Mouse (Mus musculus) right cerebral cortex, adult 18-20 months (tissue): ENCODE results near the gene March4.

ENCODE experiments used
- DNase-seq: peaks from one replicate; pipeline ENCODE4 v3.0.0; 2022; ENCODE audit warnings: mixed read lengths

The March4 gene

DNA sequence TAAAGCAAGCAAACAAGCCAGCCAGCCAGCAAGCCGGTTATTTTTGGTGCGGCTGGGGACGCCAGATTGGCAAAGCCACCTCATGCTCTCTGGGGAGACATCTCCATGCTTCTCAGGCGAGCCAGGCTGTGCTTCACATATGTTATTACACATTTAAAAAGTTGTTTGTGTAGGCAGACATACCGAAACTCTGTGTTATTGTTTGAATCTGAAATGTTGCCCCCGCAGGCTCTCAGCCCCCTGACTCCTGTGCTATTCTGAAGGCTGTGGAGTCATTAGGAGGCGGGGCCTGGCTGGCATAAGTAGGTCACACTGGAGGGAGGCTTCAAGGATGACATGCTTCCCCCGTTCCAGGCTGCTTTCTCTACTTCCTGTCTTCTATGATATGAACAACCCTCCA lies 97.6 kb downstream of the March4 start:
- DNase-seq = peak; percentile 61

DNA sequence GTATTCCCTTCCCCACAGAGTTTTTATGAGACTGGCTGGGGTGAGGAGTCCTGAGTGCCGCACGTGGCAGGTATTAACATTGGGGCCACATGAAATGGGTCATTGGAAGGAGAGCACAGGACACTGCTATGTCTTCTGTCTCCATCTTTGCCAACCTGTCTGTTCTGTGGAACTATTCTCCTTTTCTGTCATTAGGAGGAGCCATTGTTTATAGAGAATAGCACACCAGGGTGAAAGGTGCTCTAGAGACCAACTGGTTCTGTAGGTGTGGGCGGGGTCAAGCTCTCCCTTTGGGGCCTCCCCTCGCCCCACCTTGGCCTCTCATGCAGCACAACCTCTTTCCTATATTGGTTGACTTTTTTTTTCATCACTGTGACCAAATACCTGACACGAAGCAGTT lies 99.8 kb downstream of the March4 start:
- DNase-seq = no peak

DNA sequence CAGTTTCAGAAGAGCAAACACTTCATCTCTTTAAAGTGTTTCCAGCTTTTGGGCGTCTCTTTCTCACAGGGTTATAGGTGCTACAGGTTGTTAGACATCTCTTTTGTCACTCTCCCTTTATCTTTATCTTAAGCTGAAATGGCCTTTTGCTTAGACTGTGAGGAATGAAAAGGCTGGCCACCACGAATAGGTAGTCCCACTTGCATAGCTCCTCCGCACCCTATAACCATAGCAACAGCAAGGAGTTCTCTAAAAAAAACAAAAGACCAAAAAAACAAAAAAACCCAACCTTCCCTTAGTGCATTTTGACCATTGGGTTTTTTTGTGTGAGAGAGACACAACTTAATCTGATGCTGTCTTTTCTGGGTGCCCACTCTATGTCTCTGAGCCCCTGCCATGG lies 102.2 kb downstream of the March4 start:
- DNase-seq = no peak

DNA sequence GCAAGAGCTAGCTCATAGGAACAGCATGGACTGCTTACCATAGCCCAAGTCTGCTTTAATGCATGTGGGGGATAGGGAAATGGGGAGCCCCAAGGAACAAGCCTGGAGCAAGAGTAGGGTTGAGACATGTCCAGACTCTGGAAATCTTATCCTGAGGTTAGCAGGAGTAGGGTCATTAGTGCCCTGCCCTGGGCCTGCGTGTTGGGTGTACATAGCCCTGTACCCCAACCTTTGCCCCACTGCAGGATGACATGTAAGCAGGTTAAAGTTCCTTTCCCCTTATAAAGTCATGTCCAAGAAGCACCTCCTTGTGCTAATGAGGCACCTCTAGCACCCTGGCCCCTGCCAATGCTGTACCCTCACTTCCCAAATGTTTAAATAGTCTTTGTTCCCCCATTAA lies 104.2 kb downstream of the March4 start:
- no peak for DNase-seq

DNA sequence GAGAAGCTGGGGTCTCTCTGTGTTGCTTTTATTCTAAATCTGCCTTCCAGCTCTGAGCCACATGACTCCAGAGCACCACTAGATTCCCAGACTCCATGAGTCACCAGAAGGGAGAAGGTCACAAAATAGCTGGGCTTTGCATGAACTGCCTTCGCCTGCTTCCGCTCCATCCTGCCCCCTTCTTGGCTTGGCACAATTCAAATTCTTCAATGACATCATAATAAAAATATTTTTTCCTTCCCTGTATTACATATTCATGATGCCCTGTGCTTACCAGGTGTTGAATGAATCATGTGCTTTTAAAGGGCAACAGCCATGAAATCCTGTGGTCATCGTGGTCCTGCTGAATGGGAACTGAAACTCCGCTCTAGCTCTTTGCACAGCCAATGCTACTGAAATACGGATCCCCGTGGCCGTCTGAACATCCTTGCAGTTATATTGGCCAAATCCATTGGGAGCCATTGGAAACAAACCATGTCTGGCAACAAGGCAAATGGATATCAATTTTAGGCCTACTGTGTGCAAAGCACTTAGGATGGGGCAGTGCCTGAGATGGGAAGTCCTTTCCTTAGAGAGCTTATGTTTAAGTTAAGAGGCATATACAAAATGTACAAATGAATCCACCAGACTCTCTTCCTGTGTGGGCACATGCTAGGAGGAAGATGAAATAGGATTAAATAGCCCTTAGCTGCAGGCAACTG lies 107.5 kb downstream of the March4 start:
- DNase-seq = no peak

DNA sequence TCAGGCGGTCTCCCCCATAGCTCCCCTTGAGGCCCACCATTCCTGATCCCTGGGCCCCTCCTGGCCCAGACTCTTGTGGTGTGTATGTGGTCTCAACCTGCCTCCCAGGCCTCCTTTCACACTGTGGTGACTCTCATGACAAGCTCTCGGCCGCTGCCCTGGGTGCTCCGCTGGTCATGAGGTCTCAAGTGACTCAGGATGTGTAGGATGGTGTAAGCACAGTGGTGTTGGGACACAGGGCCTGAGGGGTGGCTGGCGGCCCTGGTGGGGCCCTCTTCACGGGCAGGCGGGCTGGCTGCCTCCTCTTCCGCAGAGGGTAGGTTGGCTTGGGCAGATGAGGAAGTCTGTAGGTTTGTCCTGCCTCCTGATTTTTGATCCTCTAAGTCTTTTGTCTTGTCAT lies 108.2 kb downstream of the March4 start:
- no peak for DNase-seq

DNA sequence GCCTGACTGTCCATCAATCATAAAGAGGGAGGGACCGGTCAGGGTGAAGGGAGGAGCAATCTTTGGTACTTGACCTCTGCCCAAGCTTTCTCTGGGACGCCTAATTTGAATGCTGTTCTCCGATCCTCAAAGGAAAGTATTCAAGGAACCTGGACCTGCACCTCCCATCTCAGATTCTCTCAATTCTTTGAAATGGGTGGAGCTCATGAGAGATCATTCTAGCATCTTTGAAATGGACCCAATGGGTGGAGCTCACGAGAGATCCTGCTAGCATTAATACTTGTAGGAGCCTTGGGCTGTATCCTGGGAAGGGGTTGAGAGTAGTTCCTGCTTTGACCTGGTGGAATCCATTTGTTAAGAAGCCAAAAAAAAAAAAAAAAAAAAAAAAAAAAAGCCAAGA lies 110.3 kb downstream of the March4 start:
- DNase-seq = no peak

DNA sequence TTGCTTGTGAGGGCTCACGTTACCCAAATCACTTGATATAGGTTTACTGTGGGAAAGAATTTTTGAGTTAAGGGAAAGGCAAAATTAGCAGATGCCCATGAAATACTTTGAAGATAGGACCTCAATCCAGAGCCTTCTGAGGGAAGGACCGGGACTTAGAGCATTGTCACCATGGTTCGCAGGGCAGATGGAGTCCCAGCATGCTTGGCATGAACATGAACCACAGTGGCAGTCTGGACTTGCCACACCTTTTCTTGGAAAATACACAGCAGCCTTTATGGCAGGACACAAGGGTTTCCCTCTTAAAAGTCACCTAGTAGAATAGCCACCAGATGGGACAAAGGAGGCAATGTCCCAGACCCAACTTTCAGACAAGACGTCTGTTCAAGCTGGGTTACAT lies 114.6 kb downstream of the March4 start:
- DNase-seq = no peak

DNA sequence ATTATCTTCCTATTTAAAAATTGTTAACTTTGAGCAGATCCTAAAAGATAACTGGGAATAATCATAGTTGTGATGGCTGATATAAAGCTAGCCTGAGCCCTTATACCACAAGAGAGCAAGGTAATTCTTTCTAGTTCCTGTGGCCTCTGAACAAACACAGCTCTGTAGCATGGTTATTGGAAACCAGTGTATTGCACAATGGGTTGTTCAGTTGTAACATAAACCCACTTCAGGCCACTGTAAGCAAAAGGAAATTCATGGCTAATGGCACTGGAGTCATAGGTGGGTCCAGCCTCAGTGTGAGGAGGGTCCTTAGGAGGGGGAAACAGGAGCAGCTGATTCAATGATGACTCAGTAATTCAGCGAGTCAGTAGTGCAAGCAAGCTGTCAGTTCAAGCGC lies 116.5 kb downstream of the March4 start:
- no peak for DNase-seq

DNA sequence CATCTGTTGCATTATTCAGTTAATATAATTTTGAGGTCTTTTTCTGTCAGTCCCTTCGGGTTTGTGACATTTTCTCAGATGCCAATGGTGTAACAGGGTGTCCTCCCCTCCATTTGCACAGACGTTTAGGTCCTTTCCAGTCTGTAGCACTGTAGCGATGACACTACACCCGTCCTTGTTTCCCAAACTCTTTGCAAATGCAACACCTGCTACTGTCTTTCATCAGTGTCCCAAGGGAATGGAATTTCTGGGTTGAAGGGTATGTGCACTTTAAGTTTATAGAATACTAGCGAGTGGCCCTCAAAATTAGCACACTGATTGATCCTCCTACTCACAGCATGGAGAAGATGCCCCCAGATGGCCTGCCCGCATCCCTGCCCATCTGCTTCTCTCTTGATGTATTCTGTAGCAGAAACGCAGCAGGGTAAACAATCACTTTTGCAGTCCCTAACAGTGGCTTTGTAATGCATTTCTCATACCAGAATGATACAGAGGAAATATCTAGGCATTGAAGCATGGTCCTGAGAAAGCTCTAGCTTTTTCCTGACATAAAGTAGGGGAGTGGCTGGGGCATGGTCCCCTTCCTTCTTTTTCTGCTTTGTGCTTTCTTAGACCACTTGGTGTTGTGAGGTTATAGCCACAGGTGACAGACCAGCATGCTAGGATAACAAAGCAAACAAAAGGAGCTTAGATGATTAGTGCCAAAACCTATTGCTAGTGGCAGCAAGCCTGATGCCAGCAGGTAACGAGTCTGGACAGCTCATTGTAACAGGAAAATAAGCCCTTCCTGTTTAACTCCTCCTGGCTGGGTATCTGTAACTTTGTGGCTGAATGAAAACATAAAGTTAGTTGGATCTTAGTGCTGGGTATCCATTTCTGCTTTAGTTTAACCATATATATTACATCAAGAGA lies 117.7 kb downstream of the March4 start:
- DNase-seq = no peak

DNA sequence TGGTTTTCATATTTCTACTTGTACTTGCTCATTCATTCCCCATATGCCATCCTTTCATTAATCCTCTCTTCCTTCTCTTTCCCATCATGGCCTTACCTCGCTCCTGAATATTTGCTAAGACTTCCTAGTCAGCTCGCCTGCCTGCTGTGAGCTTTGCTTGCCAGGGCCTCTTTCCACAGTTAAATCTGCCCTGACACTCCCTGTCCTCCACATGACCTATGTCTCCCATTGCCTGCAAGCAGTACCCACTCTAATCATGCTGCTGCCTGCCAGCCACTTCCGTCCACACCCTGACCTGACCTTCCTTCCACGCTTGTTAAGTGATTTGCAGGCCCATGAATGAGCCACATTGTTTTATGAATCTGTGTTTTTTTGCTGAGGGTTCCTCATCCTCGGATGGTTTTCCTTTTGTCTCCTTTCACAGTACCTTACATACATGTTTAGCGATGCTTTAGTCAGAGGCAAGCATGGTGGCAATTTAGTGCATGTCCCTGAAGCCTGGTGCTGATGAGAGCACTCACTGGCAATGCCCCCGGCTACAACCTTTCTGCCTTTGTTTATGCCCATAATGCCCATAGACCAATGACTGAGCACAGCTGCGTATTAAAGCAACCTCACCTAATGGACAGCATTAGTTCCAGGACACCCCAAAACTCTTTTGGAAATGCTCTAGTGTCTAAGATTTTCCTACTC lies 122.0 kb downstream of the March4 start:
- no peak for DNase-seq

DNA sequence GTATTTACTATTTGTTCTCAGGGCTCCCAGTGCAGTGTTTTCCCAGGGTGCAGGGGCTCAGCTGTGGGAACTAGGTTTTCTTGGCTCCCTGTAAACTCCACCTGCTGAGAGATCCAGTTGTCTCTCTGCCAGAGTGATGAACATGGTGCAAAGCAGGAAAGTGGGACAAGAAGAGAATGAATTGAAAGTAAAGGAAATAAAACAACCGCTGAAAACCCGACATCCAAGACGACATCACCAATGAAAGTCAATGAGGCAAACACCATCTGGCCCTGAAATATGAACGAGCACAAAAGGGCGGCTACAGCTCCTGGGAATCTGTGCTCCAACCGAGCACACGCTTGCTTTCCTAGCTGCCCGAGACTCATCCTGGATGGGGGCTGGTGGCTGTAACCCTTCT lies 122.6 kb downstream of the March4 start:
- DNase-seq = peak; percentile 11

DNA sequence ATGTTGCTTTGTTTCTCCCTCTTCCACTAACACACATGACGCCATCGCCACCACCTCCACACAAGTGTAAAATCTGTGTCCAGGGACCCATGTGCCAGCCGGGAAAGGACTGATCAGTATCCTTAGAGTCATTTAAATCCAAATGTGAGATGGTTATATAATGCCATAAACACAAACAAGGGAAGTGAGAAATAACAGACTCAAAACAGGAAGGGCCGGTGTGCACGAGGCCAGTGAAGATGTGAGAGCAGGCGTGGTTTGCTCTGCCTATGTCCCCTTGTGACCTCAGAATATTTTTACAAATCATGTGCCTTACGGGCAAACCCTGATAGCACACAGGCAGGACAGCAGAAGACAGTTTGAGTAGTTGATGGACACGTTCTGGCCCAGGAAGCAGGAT lies 123.5 kb downstream of the March4 start:
- no peak for DNase-seq

DNA sequence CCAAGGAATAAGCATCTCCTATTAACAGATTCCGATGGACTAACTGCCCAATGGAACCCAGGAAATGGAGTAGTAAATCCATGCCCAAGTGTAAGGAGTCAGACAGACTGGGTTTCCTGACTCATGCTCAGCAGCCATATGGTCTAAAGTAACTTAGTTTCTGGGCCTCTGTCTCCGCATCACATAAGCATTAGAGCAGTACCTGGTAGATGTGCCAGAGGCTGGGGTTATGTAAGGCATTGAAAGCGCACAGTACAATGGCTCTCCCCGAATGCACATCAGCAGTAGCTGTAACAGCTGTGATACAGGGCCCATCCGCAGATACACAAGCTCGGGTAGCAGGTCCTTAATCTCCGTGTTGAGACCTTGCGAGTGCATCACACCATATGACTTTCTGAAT lies 125.6 kb downstream of the March4 start:
- peak; percentile 20 for DNase-seq

DNA sequence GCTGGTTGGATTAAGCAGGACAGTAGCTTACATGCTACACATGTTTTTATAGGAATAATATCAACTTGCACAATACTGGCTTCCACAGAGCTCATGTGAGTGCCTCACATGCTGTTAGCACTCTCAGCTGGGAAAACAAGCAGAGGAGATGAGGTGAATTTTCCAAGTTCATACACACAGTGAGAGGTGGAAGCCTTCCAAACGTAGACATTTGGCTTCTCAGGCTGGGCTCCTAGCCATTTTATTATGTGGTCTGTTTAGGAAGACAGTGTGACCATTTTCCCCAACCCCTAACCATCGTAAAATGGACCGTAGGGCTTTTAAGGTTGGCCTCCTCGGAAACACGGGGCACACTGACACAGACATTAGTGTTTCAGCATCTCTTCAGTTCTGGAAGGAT lies 126.8 kb downstream of the March4 start:
- no peak for DNase-seq

DNA sequence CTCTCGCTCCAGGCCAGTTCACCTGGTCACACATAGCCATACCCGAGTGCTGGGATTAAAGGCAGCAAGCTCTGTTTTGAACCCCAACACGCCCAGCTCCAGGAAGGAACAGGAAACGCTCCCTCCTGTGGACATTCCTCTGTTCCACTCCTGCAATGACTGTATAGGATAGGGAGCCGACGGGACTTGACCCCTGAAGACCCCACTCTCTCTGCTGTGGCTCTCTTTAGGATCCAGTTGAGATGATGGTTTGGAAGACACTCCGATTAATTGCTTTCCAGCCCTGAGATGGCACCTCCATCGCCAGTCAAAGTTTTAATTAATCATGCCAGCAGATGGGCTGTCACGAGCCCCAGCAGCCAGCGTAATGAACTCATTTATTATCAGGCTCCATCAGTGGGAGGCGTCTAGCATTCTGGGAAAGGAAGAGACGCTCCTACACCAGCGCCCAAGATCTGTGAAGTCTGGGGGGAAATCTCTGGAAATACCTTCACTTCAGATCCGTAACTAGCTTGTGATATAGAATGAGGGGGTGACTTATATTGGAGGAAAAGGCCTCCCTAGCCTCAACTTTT lies 130.1 kb downstream of the March4 start:
- DNase-seq = no peak

DNA sequence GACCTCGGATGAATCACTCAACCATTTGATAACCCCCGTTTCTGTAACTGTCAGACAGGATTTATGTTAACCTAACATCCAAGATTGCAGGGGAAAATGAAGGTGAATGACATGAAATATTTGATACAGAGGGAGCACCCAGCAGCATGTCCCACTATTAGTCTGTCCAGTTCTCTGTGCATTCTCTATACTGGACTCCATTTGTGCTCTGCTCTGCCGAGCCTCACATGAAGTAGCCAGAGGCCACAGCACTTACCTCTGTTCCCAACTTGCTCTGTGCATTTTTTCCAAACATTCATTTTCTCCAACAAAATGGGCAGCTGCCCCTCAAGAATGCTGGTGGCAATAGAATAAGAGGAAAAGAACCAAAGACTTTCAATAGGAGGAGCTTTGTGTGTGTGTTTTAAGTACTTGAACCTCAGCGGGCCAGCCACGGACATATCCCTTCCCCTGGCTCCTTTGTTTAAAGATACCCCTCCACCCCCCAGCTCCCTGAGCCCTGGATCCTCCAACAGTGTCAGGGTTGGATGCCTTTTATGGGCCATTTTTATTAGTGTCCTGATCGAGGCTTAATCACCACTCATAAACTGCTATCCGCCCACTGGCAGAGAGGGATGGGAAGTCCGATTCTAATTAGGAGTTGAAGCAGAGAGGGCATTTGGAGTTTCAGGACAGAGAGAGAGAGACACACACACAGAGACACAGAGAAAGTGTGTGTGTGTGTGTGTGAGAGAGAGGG lies 135.2 kb downstream of the March4 start:
- DNase-seq = no peak

DNA sequence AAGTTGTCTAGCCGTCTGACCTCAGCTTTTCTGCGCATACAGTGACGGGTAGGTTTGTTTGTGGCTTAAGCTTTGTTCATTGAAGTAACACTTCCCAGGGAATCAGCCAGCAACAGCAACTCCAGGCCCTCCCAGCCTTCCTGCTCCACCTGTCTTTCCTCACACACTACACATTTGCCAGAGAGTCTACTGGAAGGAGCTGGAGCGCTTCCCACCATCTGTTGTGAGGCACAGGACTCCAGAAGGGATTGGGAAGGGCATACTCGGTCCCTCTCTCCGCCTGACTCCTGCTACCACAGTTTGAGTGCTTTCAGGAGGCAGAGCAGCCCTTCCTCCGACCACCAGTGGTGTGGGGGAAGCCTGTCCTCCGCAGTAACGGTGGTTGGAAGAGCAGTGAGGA lies 136.1 kb downstream of the March4 start:
- peak; percentile 40 for DNase-seq

DNA sequence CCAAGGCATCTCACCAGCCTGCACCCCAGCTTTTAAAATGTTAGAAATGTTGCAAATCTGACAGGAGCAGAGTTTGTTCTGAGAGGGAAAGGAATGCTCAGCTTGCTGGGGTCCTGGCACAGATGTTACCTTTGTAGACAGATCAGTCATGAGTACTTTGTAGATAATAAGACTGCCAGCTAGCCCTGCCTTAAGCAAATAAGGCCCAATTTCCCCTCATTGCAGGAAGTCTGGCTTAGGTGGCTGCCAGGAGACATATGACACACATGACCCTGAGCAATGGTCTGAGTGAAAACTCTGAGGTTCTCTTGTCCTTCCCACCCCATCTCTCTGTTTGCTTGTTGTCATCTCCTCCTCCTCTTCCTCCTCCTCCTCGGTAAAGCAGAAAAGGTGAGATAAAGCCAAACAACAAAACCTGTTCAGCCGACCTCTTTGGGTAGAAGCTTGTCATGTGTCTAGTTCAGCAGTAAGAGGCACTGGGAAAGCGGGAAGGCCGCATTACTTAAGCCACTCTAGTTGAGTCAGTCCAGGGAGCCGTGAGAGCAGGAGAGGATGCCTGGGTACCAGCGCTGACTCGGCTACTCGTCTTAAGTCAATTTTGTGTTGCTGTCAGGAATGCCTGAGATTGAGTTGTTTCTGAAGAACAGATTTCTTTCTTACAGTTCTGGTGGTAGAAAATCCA lies 136.9 kb downstream of the March4 start:
- DNase-seq = no peak

DNA sequence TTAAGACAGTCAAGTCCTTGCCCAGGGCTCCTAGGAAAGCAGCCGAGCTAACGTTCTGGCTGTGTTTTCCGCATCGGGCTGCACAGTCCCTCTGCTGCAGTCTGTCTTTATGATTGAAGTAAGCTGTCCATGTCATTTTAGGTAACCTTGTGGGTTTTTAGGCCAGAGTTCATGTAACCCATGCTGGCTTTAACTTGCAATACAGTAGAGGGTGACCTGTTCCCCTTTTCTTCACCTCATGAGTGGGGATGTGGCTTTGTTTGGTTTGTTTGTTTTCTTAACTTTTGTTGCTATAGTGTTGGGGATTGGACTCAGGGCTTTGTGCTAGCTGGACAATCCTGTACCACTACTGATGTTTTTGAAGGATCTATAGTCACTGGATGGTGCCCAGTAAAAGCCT lies 146.3 kb downstream of the March4 start:
- DNase-seq = no peak

DNA sequence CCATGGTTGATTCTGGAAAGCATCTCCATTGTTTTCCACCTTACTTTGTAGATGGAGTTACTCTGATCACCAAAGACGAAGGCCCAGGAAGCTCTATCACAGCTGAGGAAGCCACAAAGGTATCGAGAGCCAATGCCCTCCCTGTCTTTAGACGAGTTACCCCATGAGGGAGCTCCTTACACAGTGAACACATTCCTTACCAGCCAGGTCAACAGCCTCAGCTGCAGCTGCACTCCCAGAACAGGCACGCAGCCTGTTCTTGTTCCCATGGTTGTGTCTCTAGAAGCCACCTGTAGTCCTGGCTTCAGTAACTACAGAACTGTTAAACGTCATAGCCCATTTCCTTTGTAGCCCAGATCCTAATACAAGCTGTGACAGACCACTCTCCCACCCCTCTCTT lies 153.1 kb downstream of the March4 start:
- no peak for DNase-seq

DNA sequence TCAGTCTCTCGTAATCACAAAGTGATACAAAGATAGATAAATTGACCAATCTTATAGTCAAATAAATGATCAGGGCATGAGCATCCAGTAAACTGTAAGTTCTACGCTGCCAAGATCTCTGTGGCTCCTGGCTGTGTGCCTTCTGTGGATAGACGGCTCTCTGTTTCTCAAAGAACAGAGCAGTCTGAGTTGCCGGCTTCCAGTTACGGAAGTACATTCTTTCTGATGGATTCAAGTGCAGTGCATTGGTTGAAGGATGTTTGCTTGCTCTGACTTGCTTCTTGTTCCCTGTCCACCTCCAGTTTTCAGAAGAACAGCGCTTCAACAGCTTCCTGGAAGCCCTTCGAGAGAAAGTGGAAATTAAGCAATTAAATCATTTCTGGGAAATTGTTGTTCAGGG lies 153.7 kb downstream of the March4 start:
- DNase-seq = no peak
